Mouse (Mus musculus) liver, adult 2 months (tissue): ENCODE results near the gene Itih3. TPM values are rescaled to one million over a fixed set of nuclear protein-coding genes. Genes with fewer than 3 reads are reported as not detected.

Source experiments
- DNase-seq: peaks from one replicate; pipeline ENCODE4 v3.0.0-alpha.2; 2011; ENCODE audit warnings: low read depth, low spot score; ENCODE audit errors: extremely low read depth
- H3K27ac ChIP-seq: fragments of 200-500 bp; replicated peaks from 2 replicates; pipeline ENCODE4 v1.5.1; 2012; ENCODE audit warnings: low read depth, mild to moderate bottlenecking, control low read depth, inconsistent platforms, low read length; ENCODE audit not compliant: insufficient read depth
- H3K27me3 ChIP-seq: fragments of 200-500 bp; 2 replicates; pipeline ENCODE4 v1.6.1; 2012; ENCODE audit warnings: mild to moderate bottlenecking, moderate library complexity, low read length, inconsistent platforms; ENCODE audit not compliant: control insufficient read depth, insufficient read depth
- H3K36me3 ChIP-seq: fragments of 200-500 bp; 2 replicates; pipeline ENCODE4 v1.6.1; 2012; ENCODE audit warnings: low read length, inconsistent platforms; ENCODE audit not compliant: control insufficient read depth, insufficient read depth
- H3K4me1 ChIP-seq: fragments of 200-500 bp; 2 replicates; pipeline ENCODE4 v1.6.1; 2011; ENCODE audit warnings: low read length; ENCODE audit not compliant: control insufficient read depth, insufficient read depth
- H3K4me3 ChIP-seq: fragments of 200-500 bp; 2 replicates; pipeline ENCODE4 v1.5.1; 2011; ENCODE audit warnings: low read depth, mild to moderate bottlenecking, control low read depth, low read length, moderate library complexity; ENCODE audit not compliant: insufficient read depth
- H3K79me2 ChIP-seq: fragments of 200-500 bp; 2 replicates; pipeline ENCODE4 v1.6.1; 2012; ENCODE audit warnings: inconsistent platforms, mild to moderate bottlenecking, low read length, moderate library complexity; ENCODE audit not compliant: control insufficient read depth, insufficient read depth
- H3K9ac ChIP-seq: fragments of 200-500 bp; 2 replicates; pipeline ENCODE4 v1.6.1; 2012; ENCODE audit warnings: low read depth, mild to moderate bottlenecking, control low read depth, inconsistent platforms, low read length
- CTCF ChIP-seq: fragments of 200-500 bp; IDR thresholded peaks from 2 replicates; pipeline ENCODE4 v1.5.1; 2011; ENCODE audit warnings: low read depth, low read length, control low read depth
- POLR2A ChIP-seq: fragments of 200-500 bp; IDR thresholded peaks from 2 replicates; pipeline ENCODE4 v1.6.1; 2011; ENCODE audit warnings: low read length, control low read depth; ENCODE audit not compliant: insufficient read depth; ENCODE audit errors: extremely low read depth
- WGBS: fragments of 180-500 bp; shearing (Covaris S2); methylation state at CpG from one replicate; pipeline ENCODE4 v1.1.7; 2018; 5-methylcytosine and 5-hydroxymethylcytosine counted together
- polyA plus RNA-seq: library from polyadenylated mRNA; depleted of rRNA; stranded (reverse); fragments of >200 nt; gene quantifications from 2 replicates; pipeline ENCODE4 v1.2.3, GENCODE M21; 2012; rRNA removed
- total RNA-seq: library from RNA; depleted of rRNA; stranded (reverse); fragments of >200 nt; gene quantifications from 2 replicates; pipeline ENCODE4 v1.2.3, GENCODE M21; 2014; rRNA removed

Itih3 gene
- total RNA-seq (603 and 791 TPM in 2 replicates), polyA plus RNA-seq (335 and 492 TPM in 2 replicates)

GRCm38 (mm10) chr14:30923375-30924105 lies at the start of gene Itih3:
Itih3 (minus strand) TSS chr14:30923760.
- peaks cover 22% of the 10 kb centered on the region for H3K36me3 ChIP-seq
- H3K4me1 ChIP-seq = peaks cover 28% of the 10 kb centered on the region
- DNase-seq = peak; percentile 87
- TF ChIP-seq CTCF (no peak), POLR2A (peak; percentile 89)
- peak within 1 kb of the TSS; percentile 94 for H3K27ac ChIP-seq
- H3K27me3 ChIP-seq = no peaks in the 10 kb centered on the region
- WGBS = 7% methylated on average over 6 of the region's 6 CpGs
- peaks cover 4% of the 10 kb centered on the region; the same call in 1 of the 2 replicates for H3K79me2 ChIP-seq
- peak within 1 kb of the TSS; percentile 67 for H3K4me3 ChIP-seq
- peak within 1 kb of the TSS; percentile 80 for H3K9ac ChIP-seq

- H3K36me3 ChIP-seq = peaks cover 25% of the 10 kb centered on the region
- no peaks in the 10 kb centered on the region for H3K79me2 ChIP-seq
- H3K27ac ChIP-seq = no peak overlapping the region
- no peak for DNase-seq
- WGBS = 97% methylated on average over 1 of the region's 1 CpGs
- H3K9ac ChIP-seq = no peak overlapping the region
- no peak overlapping the region for H3K4me3 ChIP-seq
- no peaks in the 10 kb centered on the region for H3K27me3 ChIP-seq
- H3K4me1 ChIP-seq = no peaks in the 10 kb centered on the region
- TF ChIP-seq CTCF (no peak), POLR2A (no peak)
Observed at GRCm38 (mm10) chr14:30960366-30960765, 36.8 kb upstream of the Itih3 start.

GRCm38 (mm10) chr14:30959031-30959430 lies 35.5 kb upstream of the Itih3 start:
- Histone ChIP-seq H3K36me3 (peaks cover 27% of the 10 kb centered on the region), H3K9ac (no peak overlapping the region), H3K4me1 (no peaks in the 10 kb centered on the region), H3K79me2 (no peaks in the 10 kb centered on the region), H3K4me3 (no peak overlapping the region), H3K27me3 (no peaks in the 10 kb centered on the region), H3K27ac (no peak overlapping the region)
- no peak for DNase-seq
- WGBS = 90% methylated on average over 4 of the region's 4 CpGs
- TF ChIP-seq POLR2A (no peak), CTCF (no peak)

- 79% methylated on average over 2 of the region's 2 CpGs for WGBS
- TF ChIP-seq CTCF (no peak), POLR2A (no peak)
- H3K79me2 ChIP-seq = no peaks in the 10 kb centered on the region
- H3K4me3 ChIP-seq = no peak overlapping the region
- no peaks in the 10 kb centered on the region for H3K4me1 ChIP-seq
- H3K27ac ChIP-seq = no peak overlapping the region
- no peaks in the 10 kb centered on the region for H3K27me3 ChIP-seq
- H3K9ac ChIP-seq = no peak overlapping the region
- peaks cover 23% of the 10 kb centered on the region for H3K36me3 ChIP-seq
- no peak for DNase-seq
Observed at GRCm38 (mm10) chr14:30958517-30958916, 35.0 kb upstream of the Itih3 start.

GRCm38 (mm10) chr14:30951154-30951825 lies 27.7 kb upstream of the Itih3 start, which contains the start of gene Nek4:
Nek4 (plus strand) TSS chr14:30951377.
- TF ChIP-seq POLR2A = 0 out of 2 replicates have a peak, but pooled peaks have one; percentile 12
- TF ChIP-seq CTCF = 0 out of 2 replicates have a peak, but pooled peaks have one; percentile 13
- no peaks in the 10 kb centered on the region; the same call in 1 of the 2 replicates for H3K79me2 ChIP-seq
- peak within 1 kb of the TSS; percentile 93 for H3K4me3 ChIP-seq
- peak within 1 kb of the TSS; percentile 85 for H3K27ac ChIP-seq
- DNase-seq = peak; percentile 92
- peaks cover 2% of the 10 kb centered on the region for H3K36me3 ChIP-seq
- H3K4me1 ChIP-seq = peaks cover 10% of the 10 kb centered on the region
- H3K27me3 ChIP-seq = no peaks in the 10 kb centered on the region
- H3K9ac ChIP-seq = peak within 1 kb of the TSS; percentile 93
- under 1% methylated on average over 57 of the region's 57 CpGs for whole genome bisulfite sequencing

- Histone ChIP-seq H3K9ac (peak overlapping the region; percentile 5; the same call in 1 of the 2 replicates), H3K27me3 (no peaks in the 10 kb centered on the region), H3K27ac (peak overlapping the region; percentile 85), H3K4me3 (no peak overlapping the region), H3K4me1 (peaks cover 22% of the 10 kb centered on the region), H3K79me2 (no peaks in the 10 kb centered on the region; the same call in 1 of the 2 replicates), H3K36me3 (no peaks in the 10 kb centered on the region)
- WGBS = 42% methylated on average over 10 of the region's 10 CpGs
- TF ChIP-seq CTCF = no peak
- TF ChIP-seq POLR2A = no peak
- DNase-seq = peak; percentile 95
Observed at GRCm38 (mm10) chr14:30949986-30950385, 26.4 kb upstream of the Itih3 start.
